Mouse (Mus musculus) stomach, adult 2 months (tissue): Measurements from ENCODE around the gene Pitpnm1. TPM values are rescaled to one million over a fixed set of nuclear protein-coding genes. Genes with fewer than 3 reads are reported as not detected.

ENCODE experiments used
- polyA plus RNA-seq: library from polyadenylated mRNA; depleted of rRNA; stranded (reverse); fragments of >200 nt; gene quantifications from 2 replicates; pipeline ENCODE4 v1.2.3, GENCODE M21; 2012; rRNA removed

The Pitpnm1 gene
- polyA plus RNA-seq = 68.7 and 72.3 TPM in 2 replicates

DNA sequence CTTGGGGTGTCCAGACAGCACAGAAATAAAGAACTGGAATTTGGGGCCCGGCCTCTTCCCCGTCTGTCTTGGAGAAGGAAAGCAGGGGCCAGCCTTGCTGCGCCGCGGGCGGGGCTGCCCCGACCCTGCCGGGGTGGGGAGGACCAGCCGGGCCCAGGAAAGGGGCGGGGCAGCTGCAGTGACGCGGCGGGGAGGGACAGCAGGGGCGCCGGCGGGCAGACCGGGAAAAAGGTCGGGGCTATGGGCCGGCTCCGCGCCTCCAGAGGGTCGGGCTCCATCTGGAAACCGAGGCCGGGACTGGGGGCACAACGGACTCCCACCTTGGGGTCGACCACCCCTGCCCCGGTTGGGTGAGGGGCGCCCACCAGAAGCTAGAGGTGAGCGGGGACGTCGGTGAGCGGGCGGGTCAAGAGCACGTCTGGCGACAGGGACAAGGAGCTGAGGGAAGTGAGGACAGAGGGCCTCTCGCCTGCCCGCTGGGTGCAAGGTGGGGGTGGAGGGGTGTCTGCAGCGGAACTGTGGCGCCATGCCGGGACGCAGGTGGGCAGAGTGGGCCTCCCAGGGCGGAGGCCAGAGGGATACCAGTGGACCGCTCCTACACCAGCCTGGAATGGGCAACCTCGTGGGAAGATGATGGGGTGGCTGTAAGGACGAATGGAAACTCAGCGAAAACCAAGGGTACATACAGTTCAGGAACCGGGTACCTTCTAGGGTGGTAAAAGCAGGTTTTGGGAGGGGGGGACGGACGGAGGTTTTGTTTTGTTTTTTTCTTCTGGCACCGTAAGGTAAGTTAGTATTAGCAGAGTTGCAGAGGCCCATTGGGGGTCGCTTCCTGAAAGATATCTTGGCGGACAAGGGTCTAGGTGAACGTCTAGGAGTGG, at the start of gene Pitpnm1:
Gene Pitpnm1 (plus strand): TSS at position 162 of the 881 bp plus-strand sequence.

DNA sequence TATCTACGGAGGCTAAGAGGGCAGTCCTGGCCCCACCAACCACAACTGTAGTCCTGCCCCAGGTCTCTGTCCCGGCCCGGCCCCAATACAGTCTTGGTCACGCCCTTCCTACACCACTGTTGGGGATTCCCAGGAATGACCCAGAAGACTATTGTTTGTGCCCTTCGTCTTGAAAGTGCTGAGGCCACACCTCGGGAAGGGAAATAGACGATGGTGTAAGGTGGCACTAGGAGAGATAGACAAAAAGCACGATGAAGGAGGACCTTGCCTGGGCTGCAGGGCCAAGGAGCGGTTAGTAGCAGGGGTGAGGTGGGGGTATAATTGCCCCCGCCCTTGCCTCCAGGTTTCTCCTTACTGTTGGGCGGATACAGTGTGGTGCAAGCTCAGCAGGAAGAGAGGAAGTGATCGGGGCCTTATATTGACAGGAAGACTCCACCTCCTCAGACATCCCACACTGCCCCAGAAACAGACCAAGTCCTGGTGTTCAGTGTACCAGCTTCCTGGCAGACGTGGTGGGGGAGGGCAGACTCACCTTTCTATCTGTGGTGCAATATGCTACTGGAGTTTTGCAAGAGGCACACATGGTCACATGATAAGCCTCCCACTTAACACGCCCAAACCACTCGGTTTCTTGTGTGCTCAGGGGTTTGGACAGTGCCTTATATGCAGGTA, 40.6 kb upstream of the Pitpnm1 start, which contains the start of gene Gstp3:
Gene Gstp3 (minus strand): TSS at position 501 of the 672 bp plus-strand sequence.

DNA sequence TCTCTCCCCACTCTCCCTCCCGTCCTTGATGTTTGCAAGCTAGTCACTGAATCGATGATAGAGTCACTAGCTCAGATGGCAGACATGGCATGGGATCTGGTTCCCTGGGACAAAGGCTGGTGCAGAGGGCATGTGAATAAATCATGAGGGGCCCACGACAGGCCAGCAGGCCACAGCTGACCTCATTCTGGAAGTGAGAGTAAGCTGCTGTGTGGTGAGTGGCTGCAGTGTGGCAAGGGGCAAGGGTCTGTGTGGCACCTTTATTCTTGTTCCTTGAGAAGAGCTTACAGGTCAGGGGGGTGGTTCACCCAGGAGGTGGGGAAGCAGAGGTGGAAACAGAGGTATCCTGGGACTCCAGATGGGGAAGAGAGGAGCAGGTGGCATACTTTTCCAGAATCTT, 18.4 kb upstream of the Pitpnm1 start, which contains the start of gene Cabp2:
Gene Cabp2 (plus strand): TSS at position 185 of the 400 bp plus-strand sequence.

DNA sequence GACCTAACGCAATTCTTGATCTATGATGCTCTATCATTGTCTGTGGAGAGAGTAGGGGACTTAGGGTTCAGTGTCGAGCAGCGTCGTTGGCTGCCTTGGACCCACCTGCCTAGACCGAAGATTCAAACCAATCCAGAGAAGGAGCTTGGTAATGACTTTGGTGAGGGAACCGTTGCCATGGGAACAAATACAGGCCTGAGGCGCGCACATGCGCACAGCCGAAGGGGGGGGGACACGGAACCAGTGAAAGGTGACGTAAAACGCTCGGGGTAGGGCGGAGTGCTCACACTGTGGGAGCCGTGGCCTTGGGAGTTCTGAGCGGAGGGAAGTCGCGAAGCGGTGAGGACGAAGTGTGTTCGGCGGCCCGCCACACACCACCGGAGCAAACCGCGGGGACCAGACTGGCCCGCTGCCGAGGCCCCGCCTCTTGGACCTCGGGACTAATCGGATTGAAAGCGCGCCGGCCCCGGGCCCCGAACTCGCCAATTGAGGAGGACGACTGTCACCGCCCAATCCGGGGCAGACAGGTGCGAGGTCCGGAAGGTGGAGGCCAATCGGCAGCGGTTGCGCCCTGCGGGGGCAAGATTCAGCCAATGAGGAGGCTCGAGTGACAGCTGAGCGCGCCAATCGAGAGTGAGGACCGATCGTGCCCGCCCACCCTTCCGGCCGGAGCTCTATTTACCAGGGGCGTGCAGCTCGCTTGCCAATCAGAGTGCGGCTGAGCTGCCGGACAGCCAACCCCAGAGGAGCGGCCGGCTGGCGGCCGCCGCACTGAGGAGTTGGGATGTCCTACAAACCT, 3.0 kb upstream of the Pitpnm1 start, which contains the start of gene Cdk2ap2:
Gene Cdk2ap2 (plus strand): TSS at position 541 of the 799 bp plus-strand sequence.

DNA sequence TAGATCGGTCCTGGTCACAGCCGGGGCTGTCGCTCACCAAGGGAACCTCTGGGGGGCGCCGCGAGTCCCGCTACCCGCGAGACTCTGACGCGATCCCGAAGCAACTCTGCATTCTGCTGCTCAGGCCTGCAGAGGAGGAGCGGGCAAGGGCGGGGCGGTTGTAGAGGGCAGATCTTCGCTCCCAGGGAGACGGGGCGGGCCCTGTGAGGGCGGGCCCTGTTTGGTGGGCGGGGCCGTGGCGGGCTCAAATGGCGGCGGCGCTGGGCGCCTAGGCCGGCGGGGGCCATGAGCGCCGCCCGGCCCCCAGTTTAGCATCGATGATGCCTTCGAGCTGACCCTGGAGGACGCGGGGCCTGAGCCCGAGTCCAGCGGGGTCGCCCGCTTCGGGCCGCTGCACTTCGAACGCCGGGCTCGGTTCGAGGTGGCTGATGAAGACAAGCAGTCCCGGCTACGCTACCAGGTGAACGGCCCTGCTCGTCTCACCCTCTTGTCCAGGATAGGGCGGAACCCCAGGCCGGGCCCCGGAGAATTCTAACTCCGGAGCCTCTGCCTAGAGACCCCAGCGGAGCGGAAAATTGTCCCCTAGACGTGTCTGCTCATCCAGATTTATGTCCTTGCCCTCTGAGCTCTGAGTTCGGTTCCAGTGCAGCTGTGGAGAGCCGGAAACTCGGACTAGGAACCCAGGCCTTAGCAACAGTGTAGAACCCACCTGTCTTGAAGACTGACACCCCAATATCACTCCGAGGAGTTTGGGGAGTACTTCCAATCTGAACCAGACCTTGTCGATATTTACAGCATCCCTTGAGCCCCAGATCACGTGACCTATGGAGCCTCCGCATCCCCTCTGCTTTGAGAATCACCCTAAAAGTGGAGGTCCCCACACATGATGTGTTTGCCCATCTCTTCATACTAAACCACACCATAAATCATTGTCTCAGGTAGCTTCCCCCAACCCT, 26.2 kb downstream of the Pitpnm1 start, which contains the start of gene Aip:
Gene Aip (minus strand): TSS at position 118 of the 956 bp plus-strand sequence.

DNA sequence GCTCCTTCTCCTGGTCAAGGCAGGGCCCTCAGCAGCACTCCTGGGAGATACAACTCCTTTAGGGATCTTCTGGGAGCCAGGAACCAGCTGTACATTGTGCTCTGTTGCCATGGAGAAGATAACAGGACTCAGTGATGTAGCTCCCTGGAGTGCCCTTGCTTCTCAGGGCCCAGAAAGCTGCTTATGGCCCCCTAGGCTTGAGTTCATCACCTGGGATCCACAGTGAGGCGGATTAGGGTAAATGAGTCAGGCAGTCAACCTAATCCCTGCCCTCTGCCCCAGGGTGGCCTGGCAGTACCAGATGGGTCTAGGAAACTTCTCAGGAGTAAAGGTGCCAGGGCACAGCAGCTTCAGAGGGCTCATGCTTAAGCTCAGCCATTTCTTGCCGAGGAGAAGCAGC, 39.6 kb downstream of the Pitpnm1 start, which contains the start of gene Gpr152:
Gene Gpr152 (plus strand): TSS at position 342 of the 400 bp plus-strand sequence.

DNA sequence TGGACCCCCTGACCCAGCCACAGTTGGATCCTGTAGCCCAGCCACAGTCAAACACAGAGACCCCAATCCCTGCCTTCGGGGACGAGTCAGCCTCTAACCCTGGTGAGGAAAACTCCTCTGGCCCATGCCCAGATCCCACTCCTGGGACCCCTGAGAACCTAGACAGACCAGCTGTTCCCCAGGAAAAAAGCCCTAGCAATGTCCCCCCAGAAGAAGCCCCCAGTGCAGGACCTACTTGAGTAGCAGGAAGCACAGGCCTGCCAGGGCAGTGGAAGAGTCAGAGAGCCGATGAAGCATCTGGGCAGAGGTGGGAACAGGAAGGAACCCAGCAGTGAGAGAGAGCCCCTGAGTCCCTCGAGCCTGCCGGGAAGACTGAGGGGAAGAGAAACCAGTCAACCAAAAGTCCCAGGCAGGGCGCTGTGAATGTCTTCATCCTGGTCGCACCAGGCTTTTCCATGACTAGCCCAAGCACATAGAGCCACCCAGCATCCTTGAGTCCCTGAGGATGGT, 44.0 kb downstream of the Pitpnm1 start, which contains the start of gene Cabp4:
Gene Cabp4 (minus strand): TSS at position 275 of the 510 bp plus-strand sequence.

DNA sequence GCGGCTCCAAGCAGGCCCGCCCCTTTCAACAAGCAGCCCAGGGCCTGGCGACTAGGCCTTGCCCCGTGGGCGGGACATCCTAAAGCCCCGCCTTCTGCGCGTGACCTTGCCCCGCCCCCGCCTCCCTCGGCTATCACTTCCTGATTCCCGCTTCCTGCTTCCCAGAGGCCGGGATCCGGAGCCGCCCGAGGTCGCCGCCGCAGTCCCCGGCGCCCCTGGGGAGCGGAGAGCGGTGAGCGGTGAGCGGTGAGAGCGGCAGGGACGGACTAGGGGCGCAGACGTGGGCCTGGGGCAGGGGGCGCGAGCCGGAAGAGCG, 48.7 kb downstream of the Pitpnm1 start, which contains the start of gene Coro1b:
Gene Coro1b (plus strand): TSS at position 129 of the 316 bp plus-strand sequence.

DNA sequence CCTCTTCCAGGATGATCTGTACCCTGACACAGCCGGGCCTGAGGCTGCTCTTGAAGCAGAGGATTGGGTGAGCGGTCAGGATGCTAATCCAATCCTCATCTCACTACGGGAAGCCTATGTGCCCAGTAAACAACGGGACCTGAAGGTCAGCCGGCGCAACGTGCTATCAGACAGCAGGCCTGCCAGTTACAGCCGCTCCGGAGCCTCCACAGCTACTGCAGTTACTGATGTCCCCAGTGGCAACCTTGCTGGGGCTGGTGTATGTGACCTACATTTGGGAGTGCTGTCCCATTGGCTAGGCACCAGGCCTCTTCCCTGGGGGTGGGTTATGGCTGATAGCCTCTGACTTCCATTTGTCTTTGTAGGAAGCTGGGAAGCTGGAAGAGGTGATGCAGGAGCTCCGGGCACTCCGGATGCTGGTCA, 53.4 kb downstream of the Pitpnm1 start, which contains the start of gene Ptprcap:
Gene Ptprcap (plus strand): TSS at position 373 of the 423 bp plus-strand sequence.

DNA sequence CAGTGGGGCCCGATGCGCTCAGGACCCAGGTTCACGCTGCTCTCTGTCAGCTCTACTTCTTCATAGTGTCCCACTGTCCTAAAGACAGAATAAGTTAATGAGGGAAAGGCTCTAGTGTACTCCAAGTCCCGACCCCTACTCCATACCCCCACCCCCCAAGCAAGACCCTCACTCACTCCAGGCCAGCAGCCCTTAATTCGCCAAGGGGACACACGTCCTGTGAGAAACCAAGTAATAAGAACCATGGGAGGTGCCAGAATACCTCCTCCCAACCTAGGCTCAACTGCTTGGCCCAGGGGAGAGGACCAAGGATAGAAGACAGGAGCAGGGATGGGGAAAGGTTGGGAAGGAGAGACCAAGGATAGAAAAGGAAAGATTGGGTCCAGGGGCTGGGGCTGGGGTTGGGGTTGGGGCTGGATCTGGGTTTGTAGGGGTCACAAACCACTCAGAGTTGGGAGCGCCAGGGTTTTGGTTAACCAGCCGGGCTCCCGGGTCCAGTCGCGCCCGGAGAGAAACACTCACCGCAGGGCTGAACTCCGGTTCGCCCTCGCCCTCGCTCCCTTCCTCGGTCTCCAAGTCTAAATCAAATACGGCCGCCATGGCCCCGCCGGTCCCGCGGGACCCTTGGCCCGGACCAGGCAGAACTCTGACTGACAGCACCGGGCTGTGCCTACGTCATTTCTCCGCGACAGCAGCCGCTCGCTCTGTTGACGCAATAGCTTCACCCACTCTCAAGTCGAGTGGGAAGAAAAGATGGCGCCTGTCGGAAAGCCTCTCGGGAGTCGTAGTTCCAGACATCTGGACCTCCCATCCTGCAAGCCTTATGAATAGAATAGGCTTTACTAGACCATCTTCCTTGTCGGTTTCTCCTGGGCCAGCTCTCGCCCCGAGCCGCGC, 63.1 kb downstream of the Pitpnm1 start, which contains the start of gene Rps6kb2:
Gene Rps6kb2 (minus strand): TSS at position 709 of the 897 bp plus-strand sequence.

Other genes with a start within 250 kb of the Pitpnm1 start
- 32.5 and 46.5 TPM in 2 replicates for gene Chka, start 248.2 kb upstream of the Pitpnm1 start, polyA plus RNA-seq
- 67.3 and 72.2 TPM in 2 replicates for gene Tcirg1, start 192.9 kb upstream of the Pitpnm1 start, polyA plus RNA-seq
- gene Ndufs8, start 187.2 kb upstream of the Pitpnm1 start, polyA plus RNA-seq = 180 and 250 TPM in 2 replicates
- gene Aldh3b1, start 170.2 kb upstream of the Pitpnm1 start, polyA plus RNA-seq = 2.0 TPM in 2 replicates
- gene Unc93b1, start 164.8 kb upstream of the Pitpnm1 start, polyA plus RNA-seq = 31.5 and 46.6 TPM in 2 replicates
- 0.15 and 0.23 TPM in 2 replicates for gene Aldh3b3, start 141.4 kb upstream of the Pitpnm1 start, polyA plus RNA-seq
- gene Aldh3b2, start 127.7 kb upstream of the Pitpnm1 start, polyA plus RNA-seq = 32.2 and 43.3 TPM in 2 replicates
- 11.4 and 16.6 TPM in 2 replicates for gene Acy3, start 113.4 kb upstream of the Pitpnm1 start, polyA plus RNA-seq
- gene Tbx10, start 107.2 kb upstream of the Pitpnm1 start, polyA plus RNA-seq = not detected in 2 replicates
- gene Nudt8, start 99.4 kb upstream of the Pitpnm1 start, polyA plus RNA-seq = 14.0 and 30.7 TPM in 2 replicates
- gene Gm49405, start 99.4 kb upstream of the Pitpnm1 start, polyA plus RNA-seq = 0.82 and 1.4 TPM in 2 replicates
- 6.4 and 6.9 TPM in 2 replicates for gene Doc2g, start 96.7 kb upstream of the Pitpnm1 start, polyA plus RNA-seq
- 125 and 129 TPM in 2 replicates for gene Ndufv1, start 87.2 kb upstream of the Pitpnm1 start, polyA plus RNA-seq
- gene Gstp1, start 62.0 kb upstream of the Pitpnm1 start, polyA plus RNA-seq = 1,477 and 1,578 TPM in 2 replicates
- 160 and 194 TPM in 2 replicates for gene Gstp2, start 54.0 kb upstream of the Pitpnm1 start, polyA plus RNA-seq
- 1.6 and 1.9 TPM in 2 replicates for gene Gstp3, start 40.4 kb upstream of the Pitpnm1 start, polyA plus RNA-seq
- not detected in 2 replicates for gene Cabp2, start 18.4 kb upstream of the Pitpnm1 start, polyA plus RNA-seq
- gene Cdk2ap2, start 2.8 kb upstream of the Pitpnm1 start, polyA plus RNA-seq = 155 and 221 TPM in 2 replicates
- gene Aip, start 25.9 kb downstream of the Pitpnm1 start, polyA plus RNA-seq = 25.6 and 32.7 TPM in 2 replicates
- gene Gpr152, start 39.8 kb downstream of the Pitpnm1 start, polyA plus RNA-seq = not detected in 2 replicates
- not detected in 2 replicates for gene Cabp4, start 44.0 kb downstream of the Pitpnm1 start, polyA plus RNA-seq
- 140 and 142 TPM in 2 replicates for gene Coro1b, start 48.6 kb downstream of the Pitpnm1 start, polyA plus RNA-seq
- 25.8 and 51.7 TPM in 2 replicates for gene Ptprcap, start 53.6 kb downstream of the Pitpnm1 start, polyA plus RNA-seq
- gene Rps6kb2, start 63.4 kb downstream of the Pitpnm1 start, polyA plus RNA-seq = 37.1 and 39.1 TPM in 2 replicates
- 4.6 and 5.3 TPM in 2 replicates for gene Carns1, start 75.5 kb downstream of the Pitpnm1 start, polyA plus RNA-seq
- gene Tbc1d10c, start 91.3 kb downstream of the Pitpnm1 start, polyA plus RNA-seq = 1.5 and 5.0 TPM in 2 replicates
- 202 and 205 TPM in 2 replicates for gene Ppp1ca, start 92.1 kb downstream of the Pitpnm1 start, polyA plus RNA-seq
- 8.0 and 9.5 TPM in 2 replicates for gene Rad9a, start 101.7 kb downstream of the Pitpnm1 start, polyA plus RNA-seq
- 6.8 and 7.5 TPM in 2 replicates for gene Clcf1, start 114.2 kb downstream of the Pitpnm1 start, polyA plus RNA-seq
- not detected in 2 replicates for gene AC109138.7, start 114.4 kb downstream of the Pitpnm1 start, polyA plus RNA-seq
- gene Pold4, start 131.9 kb downstream of the Pitpnm1 start, polyA plus RNA-seq = 55.0 and 65.2 TPM in 2 replicates
- 70.7 and 85.1 TPM in 2 replicates for gene Ssh3, start 169.2 kb downstream of the Pitpnm1 start, polyA plus RNA-seq
- 5.5 and 7.2 TPM in 2 replicates for gene Ankrd13d, start 183.1 kb downstream of the Pitpnm1 start, polyA plus RNA-seq
- gene Grk2, start 206.2 kb downstream of the Pitpnm1 start, polyA plus RNA-seq = 54.8 and 71.4 TPM in 2 replicates